Mouse (Mus musculus): ENCODE results near the gene Wdr86. TPM values are rescaled to one million over a fixed set of nuclear protein-coding genes. Genes with fewer than 3 reads are reported as not detected.

The Wdr86 gene
- polyA plus RNA-seq, 1 experiment from 2014 or later: 2.7 TPM

- Histone ChIP-seq H3K27me3 (ENCODE audit: control insufficient read depth, insufficient read depth, low read length) (no peaks in the 10 kb centered on the region), H3K36me3 (ENCODE audit: control insufficient read depth, insufficient read depth, low read length) (no peaks in the 10 kb centered on the region), H3K4me2 (replicated peaks; ENCODE audit: low read depth) (no peak overlapping the region), H3K4me1 (replicated peaks; ENCODE audit: control insufficient read depth, insufficient read depth) (no peaks in the 10 kb centered on the region), H3K9ac (ENCODE audit: low read length) (no peak overlapping the region), H3K27ac (replicated peaks) (no peak overlapping the region), H3K9me3 (ENCODE audit: control insufficient read depth, low read length) (no peaks in the 10 kb centered on the region), H3K4me3 (ENCODE audit: low read depth, low read length) (no peak overlapping the region)
- WGBS: 87% methylated on average over 10 of the region's 10 CpGs
- ATAC-seq (ENCODE audit: low FRiP score, low TSS enrichment) (no peak), DNase-seq (ENCODE audit: low spot score) (no peak)
- TF ChIP-seq CTCF (IDR thresholded peaks at IDR 0.05; ENCODE audit: low read depth): no peak
- TF ChIP-seq EP300 (optimal IDR thresholded peaks at IDR 0.05): no peak
These were observed 7.1 kb upstream of the Wdr86 start for GRCm38 (mm10) chr5:24737595-24737994.

- Histone ChIP-seq H3K9me3 (ENCODE audit: control insufficient read depth, low read length) (no peaks in the 10 kb centered on the region), H3K27ac (replicated peaks) (no peak overlapping the region; the same call in 1 of the 2 replicates), H3K4me3 (ENCODE audit: low read depth, low read length) (no peak overlapping the region), H3K4me1 (replicated peaks; ENCODE audit: control insufficient read depth, insufficient read depth) (peaks cover 4% of the 10 kb centered on the region; the same call in 1 of the 2 replicates), H3K9ac (ENCODE audit: low read length) (no peak overlapping the region), H3K36me3 (ENCODE audit: control insufficient read depth, insufficient read depth, low read length) (no peaks in the 10 kb centered on the region), H3K4me2 (replicated peaks; ENCODE audit: low read depth) (no peak overlapping the region), H3K27me3 (ENCODE audit: control insufficient read depth, insufficient read depth, low read length) (no peaks in the 10 kb centered on the region)
- 47% methylated on average over 7 of the region's 7 CpGs for WGBS
- TF ChIP-seq CTCF (IDR thresholded peaks at IDR 0.05; ENCODE audit: low read depth) (no peak), EP300 (optimal IDR thresholded peaks at IDR 0.05) (no peak)
- DNase-seq (ENCODE audit: low spot score): no peak
- no peak for ATAC-seq (ENCODE audit: low FRiP score, low TSS enrichment)
These were observed 3.4 kb upstream of the Wdr86 start for GRCm38 (mm10) chr5:24733771-24734426.

- DNase-seq (ENCODE audit: low spot score) (peak; percentile 49), ATAC-seq (ENCODE audit: low FRiP score, low TSS enrichment) (0 out of 2 replicates have a peak, but pooled peaks have one; percentile 54)
- no peak overlapping the region for H3K9ac ChIP-seq (ENCODE audit: low read length)
- no peak overlapping the region for H3K4me3 ChIP-seq (ENCODE audit: low read depth, low read length)
- no peaks in the 10 kb centered on the region for H3K36me3 ChIP-seq (ENCODE audit: control insufficient read depth, insufficient read depth, low read length)
- H3K4me1 ChIP-seq (replicated peaks; ENCODE audit: control insufficient read depth, insufficient read depth): peaks cover 4% of the 10 kb centered on the region; the same call in 1 of the 2 replicates
- TF ChIP-seq EP300 (optimal IDR thresholded peaks at IDR 0.05) (no peak), CTCF (IDR thresholded peaks at IDR 0.05; ENCODE audit: low read depth) (no peak)
- no peak overlapping the region for H3K27ac ChIP-seq (replicated peaks)
- 14% methylated on average over 8 of the region's 8 CpGs for WGBS
- no peaks in the 10 kb centered on the region for H3K27me3 ChIP-seq (ENCODE audit: control insufficient read depth, insufficient read depth, low read length)
- no peak overlapping the region for H3K4me2 ChIP-seq (replicated peaks; ENCODE audit: low read depth)
- H3K9me3 ChIP-seq (ENCODE audit: control insufficient read depth, low read length): no peaks in the 10 kb centered on the region
These were observed 2.6 kb upstream of the Wdr86 start for GRCm38 (mm10) chr5:24733134-24733533.

- TF ChIP-seq EP300 (optimal IDR thresholded peaks at IDR 0.05) (no peak), CTCF (IDR thresholded peaks at IDR 0.05; ENCODE audit: low read depth) (no peak)
- WGBS: 7% methylated on average over 12 of the region's 15 CpGs
- Histone ChIP-seq H3K4me1 (replicated peaks; ENCODE audit: control insufficient read depth, insufficient read depth) (peaks cover 4% of the 10 kb centered on the region; the same call in 1 of the 2 replicates), H3K36me3 (ENCODE audit: control insufficient read depth, insufficient read depth, low read length) (no peaks in the 10 kb centered on the region), H3K27me3 (ENCODE audit: control insufficient read depth, insufficient read depth, low read length) (no peaks in the 10 kb centered on the region), H3K4me3 (ENCODE audit: low read depth, low read length) (peak overlapping the region; percentile 50), H3K9me3 (ENCODE audit: control insufficient read depth, low read length) (no peaks in the 10 kb centered on the region), H3K9ac (ENCODE audit: low read length) (peak overlapping the region; percentile 60), H3K27ac (replicated peaks) (peak overlapping the region; percentile 18; the same call in 1 of the 2 replicates), H3K4me2 (replicated peaks; ENCODE audit: low read depth) (peak overlapping the region; percentile 88)
- no peak for DNase-seq (ENCODE audit: low spot score)
- ATAC-seq (ENCODE audit: low FRiP score, low TSS enrichment): peak; percentile 18; the same call in 1 of the 2 replicates
These were observed 459 bp upstream of the Wdr86 start for GRCm38 (mm10) chr5:24730986-24731385.

GRCm38 (mm10) chr5:24729797-24730487 lies 585 bp downstream of the Wdr86 start:
- WGBS: under 1% methylated on average over 49 of the region's 49 CpGs
- no peaks in the 10 kb centered on the region for H3K27me3 ChIP-seq (ENCODE audit: control insufficient read depth, insufficient read depth, low read length)
- TF ChIP-seq CTCF (IDR thresholded peaks at IDR 0.05; ENCODE audit: low read depth) (no peak), EP300 (optimal IDR thresholded peaks at IDR 0.05) (no peak)
- no peaks in the 10 kb centered on the region for H3K36me3 ChIP-seq (ENCODE audit: control insufficient read depth, insufficient read depth, low read length)
- peak overlapping the region; percentile 88 for H3K4me2 ChIP-seq (replicated peaks; ENCODE audit: low read depth)
- ATAC-seq (ENCODE audit: low FRiP score, low TSS enrichment): peak; percentile 2; the same call in 1 of the 2 replicates
- no peaks in the 10 kb centered on the region for H3K9me3 ChIP-seq (ENCODE audit: control insufficient read depth, low read length)
- H3K27ac ChIP-seq (replicated peaks): no peak overlapping the region
- peak; percentile 30 for DNase-seq (ENCODE audit: low spot score)
- H3K4me1 ChIP-seq (replicated peaks; ENCODE audit: control insufficient read depth, insufficient read depth): peaks cover 4% of the 10 kb centered on the region; the same call in 1 of the 2 replicates
- H3K4me3 ChIP-seq (ENCODE audit: low read depth, low read length): peak overlapping the region; percentile 50
- H3K9ac ChIP-seq (ENCODE audit: low read length): peak overlapping the region; percentile 60

Measured in stomach, postnatal 0 days (tissue).